Mouse (Mus musculus) lung, adult 2 months (tissue): Measurements from ENCODE around the gene Ipmk.

Experiments used
- CTCF ChIP-seq: fragments of 200-500 bp; IDR thresholded peaks from 2 replicates; pipeline ENCODE4 v1.5.1; 2011; ENCODE audit warnings: mild to moderate bottlenecking, low read length, control low read depth; ENCODE audit not compliant: insufficient read depth
- POLR2A ChIP-seq: fragments of 200-500 bp; IDR thresholded peaks from 2 replicates; pipeline ENCODE4 v1.6.1; 2011; ENCODE audit warnings: low read depth, mild to moderate bottlenecking, control low read depth, low read length, borderline replicate concordance; ENCODE audit errors: extremely low read depth

DNA sequence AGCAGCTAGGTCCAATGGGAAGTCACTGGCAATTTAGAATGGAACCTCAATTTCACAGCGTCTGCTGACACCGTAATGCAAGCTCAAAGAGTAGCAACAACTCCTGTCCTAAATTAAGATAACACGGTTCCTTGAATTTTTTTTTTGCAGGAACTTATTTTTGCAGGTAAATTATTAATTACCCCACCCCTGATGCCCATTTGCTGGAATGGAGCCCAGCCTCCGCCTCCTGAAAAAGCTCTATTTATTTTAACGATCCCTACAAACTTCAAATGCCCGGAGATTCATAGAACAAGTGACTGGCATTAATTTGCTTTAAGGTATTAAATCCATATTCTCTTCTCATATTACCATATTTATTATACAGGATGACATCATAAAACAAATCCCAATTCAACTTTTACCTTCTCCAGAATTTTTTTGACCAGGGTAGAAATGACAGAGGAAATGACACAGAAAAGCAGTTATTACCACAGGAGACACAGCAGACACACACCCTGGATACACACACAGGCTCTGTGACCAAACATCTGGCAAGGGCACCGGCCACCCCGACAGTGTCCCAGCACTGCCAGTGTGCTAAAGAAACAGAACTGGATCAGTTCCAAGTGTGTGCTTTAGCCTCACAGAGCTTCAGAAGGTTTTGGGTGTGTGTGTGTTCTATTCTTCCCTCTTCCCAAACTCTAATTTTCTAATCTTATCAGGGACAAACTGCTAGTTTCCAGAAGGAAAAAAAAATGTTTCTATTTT is 9.2 kb upstream of the Ipmk start:
- TF ChIP-seq POLR2A (no peak), CTCF (no peak)
